Mouse (Mus musculus): ENCODE data around the gene Sec22a.

- no peak for TF ChIP-seq CTCF (IDR thresholded peaks at IDR 0.05; ENCODE audit: control insufficient read depth, insufficient read depth, low read length)
- TF ChIP-seq POLR2A (IDR thresholded peaks at IDR 0.05; ENCODE audit: borderline replicate concordance, control insufficient read depth, low read depth, low read length), result no peak
Measured at GRCm38 (mm10) chr16:35379344-35379743, 15.6 kb upstream of the Sec22a start.

Data from bone marrow, adult 2 months (tissue).